Mouse (Mus musculus): Measurements from ENCODE around the gene Ppp1r14a.

Gene Ppp1r14a

DNA sequence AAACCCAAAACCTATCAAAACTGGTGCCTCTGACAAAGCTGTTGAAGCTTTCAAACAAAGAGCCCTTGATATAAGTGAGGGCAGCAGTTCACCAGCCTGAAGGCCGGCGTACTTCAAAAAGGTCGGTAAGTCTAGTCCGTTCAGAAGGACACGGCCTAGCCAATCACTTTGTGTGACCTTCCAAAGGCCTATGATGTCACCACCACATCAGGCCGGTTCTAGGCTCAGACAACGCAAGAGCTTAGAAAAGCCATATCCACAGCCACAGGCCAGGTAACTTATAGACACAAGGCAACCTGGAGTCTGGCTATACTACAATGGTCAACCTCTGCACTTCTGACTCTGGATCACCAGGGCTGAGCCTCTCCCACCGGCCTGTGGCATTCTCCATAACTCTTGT, 9.2 kb upstream of the Ppp1r14a start:
- DNase-seq (ENCODE audit: low read depth, low spot score): no peak

DNA sequence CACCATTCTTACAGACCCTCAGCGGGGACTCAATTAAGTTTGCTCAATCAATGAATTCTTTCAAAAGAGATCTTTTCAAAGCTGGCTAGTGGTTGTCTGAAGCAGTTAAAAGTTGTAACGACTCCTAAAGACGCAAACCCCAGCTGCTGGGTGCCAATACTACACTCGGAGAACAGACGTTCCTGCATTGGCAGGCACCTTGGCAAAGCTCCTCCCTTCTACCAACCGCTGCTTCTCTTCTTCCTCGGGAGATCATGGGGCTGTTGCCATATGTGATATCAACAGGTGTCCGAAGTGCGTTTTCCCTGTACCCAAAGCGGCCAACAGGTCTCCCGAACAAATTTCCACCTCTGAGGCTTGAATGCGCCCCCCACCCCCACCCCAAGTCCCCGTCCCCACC, 8.3 kb upstream of the Ppp1r14a start:
- no peak for DNase-seq (ENCODE audit: low read depth, low spot score)

DNA sequence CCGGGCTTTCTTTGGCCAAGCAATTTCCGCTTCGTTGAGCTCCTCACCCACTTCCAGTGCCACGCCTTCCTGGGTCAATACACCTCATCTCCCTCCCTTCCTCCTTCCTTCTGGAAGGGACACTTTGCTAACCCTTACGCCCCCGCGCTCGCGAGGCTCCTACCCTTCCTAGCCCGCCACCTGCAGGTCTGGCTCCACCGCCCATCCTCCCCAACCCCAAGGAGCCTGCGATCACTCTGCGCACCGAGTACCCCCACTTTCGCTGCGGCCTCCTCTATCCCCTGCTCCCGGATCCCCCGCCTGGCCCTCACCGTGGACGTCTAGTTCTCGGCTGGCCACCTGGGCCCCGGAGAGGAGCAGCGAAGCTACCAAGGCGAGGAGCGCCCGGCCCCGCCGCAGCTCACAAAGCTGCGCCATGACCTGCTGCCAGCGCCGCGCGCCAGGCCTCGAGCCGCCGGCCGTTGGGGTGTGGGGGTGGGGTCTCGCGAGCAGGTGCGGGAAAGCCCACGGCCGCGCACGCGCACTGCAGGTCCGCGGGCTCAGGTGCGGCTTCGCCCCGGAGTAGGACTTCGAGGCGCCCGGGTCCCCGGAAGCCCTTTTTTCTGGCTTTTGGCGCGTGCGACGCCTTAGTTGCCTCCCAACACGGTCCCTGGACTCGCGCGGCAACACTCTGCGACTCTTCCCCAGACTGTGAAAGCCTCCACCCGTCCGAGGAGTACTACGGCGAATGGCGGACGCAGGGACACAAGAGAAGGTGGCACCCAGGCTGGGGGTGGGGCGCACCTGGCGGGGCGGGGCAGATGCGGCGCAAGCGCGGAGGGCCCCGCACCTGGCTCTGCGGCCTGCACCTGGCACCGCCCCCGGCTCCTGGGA, 7.7 kb upstream of the Ppp1r14a start, which contains the start of gene Spint2:
Spint2 (minus strand) TSS at position 712 of the 873 bp plus-strand sequence.
- peak; percentile 75 for DNase-seq (ENCODE audit: low read depth, low spot score)

DNA sequence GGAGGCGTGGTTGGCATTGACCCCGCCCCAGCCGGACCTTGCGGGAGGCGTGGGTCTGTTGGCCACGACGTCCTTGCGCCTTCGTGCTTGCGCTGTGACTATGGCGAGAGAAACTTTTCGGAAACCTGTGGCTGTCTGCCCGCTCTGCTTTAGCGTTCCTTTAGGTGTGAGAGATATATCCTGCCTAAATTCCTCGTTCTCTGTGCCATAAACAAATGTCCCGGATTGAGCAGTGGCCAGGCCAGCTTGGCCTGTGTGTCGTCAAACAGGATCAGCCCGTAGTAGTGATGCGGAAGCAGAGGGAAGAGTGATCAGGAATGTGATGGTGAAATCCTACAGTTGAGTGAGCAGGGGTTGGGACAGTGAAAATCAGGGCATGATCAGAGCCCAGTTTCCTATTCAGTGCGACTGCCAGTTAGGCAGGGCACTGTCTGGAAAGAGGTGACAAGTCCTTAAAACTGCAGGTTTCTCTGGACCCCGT, 7.0 kb upstream of the Ppp1r14a start:
- no peak for DNase-seq (ENCODE audit: low read depth, low spot score)

DNA sequence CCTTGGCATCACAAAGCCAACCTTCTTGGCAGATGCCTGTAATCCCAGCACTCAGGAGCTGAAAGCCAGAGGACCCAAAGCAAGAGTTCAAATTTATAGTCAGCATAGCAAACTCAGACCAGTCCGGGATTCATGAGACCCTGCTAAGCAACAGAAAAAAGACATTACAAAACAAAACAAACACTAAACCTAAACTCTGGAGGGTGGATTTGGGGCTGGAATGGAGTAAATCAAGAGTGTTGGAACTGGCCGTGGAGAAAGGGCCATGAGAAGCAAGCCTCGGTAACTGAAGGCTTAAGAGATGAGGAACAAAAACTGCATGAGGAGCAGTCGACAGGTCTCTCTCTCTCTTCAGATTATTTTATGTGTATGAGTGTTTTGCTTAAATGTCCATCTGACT, 5.2 kb upstream of the Ppp1r14a start:
- no peak for DNase-seq (ENCODE audit: low read depth, low spot score)

DNA sequence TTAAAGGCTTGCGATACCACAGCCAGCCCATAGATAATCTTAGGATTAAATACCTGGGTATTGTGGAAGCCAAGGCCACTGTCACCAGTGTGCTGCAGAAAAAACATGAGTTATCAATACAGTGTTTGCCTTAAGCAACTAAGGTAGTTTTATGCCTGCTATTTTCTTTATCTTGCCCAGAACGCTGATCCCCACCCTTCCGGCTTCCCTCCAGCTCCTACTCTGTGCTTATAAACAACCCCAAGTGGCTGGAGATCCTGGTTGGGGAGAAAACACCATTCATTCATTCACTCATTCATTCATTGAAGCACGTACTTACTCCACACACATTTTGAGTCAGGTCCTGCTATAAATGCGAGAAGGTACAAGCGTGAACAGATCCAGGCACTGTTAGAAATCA, 4.6 kb upstream of the Ppp1r14a start:
- no peak for DNase-seq (ENCODE audit: low read depth, low spot score)

DNA sequence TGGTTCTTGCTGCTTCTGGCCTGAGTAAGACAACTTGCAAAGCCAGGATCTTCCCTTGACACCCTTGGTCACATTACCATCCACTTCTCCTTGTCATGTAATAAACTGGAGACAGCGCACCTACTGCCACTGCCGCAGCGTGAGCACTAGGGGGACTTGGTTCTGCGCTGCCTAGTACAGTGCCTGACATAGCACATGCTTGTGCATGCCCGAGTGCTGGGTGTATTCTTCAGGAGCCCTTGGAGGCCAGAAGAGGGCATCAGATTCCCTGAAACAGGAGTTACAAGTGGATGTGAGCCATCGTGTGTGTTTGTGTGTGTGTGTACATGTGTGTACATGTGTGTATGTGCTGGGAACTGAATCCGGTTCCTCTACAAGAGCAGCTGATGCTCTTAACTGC, 1.6 kb upstream of the Ppp1r14a start:
- no peak for DNase-seq (ENCODE audit: low read depth, low spot score)

DNA sequence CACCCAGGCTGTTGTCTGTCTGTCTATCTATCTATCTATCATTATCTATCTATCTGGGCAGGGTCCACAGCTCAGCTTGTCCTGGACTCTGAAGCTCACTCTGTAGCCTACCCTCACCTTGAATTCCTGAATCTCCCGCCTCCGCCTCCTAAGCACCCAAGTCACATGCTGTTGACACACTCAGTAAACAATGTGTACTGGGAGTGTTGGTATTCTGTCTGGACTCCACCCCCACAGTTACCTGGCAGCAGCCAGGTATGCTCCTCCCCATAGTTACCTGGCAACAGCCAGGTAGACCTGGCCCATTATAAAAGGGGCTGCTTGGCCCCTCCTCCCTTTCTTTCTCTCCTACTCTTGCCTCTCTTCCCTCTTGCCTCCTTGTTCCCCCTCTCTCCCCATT, 1.0 kb upstream of the Ppp1r14a start:
- no peak for DNase-seq (ENCODE audit: low read depth, low spot score)

DNA sequence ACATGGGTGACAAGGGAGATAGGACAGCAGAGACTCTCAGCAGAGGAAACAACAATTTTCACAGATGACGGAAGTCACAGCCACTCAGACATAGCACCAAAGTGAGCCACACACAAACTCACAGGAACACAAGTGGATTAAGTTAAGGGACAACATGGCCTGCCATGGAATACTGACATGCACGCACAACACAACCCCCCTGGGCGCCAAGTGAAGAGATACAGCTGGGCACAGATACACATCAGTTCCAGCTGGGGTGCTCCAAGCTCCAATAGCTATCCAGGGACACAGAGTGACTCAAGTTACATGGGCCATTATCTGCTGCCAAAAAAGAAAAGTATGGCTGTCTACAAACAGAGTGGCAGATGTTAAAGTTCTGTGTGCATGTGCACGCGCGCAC, 748 bp downstream of the Ppp1r14a start:
- DNase-seq (ENCODE audit: low read depth, low spot score): no peak

DNA sequence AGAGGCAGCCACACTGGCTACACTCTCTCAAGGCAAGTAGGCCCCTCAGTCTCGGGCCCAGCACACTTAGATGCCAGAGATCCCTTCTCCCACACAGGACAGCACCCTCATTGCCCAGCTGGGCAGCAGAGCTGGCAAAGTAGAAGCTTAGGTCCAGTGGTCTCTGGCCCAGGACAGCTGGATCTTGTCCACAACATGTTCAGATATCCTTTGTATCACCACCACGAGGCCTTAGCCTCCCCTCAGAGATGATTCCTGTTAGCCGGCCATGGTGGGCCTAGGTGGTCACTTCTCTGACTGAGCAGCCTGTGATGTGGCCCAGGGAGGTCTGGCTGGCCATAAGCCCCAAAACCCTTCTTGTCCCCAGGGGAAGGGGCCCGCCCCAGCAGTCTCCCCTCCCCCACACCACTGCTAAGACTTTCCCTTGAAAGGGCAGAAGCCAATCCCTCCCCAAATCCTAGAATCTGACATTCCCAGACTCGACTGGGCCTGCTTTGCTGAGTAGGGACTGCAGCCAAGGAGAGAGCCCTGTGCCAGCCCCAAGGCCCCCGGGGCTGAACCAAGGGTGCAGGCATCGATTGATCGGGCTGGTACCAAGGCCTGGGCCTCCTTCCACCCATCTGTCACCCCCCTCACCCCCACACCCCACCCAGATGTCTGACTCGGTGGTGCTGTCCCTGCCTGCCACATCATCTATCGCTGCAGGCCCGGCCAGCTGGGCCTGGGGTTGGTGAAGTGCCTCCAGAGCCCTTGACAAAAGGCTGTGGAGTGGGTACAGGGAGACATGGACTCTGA, 1.8 kb downstream of the Ppp1r14a start:
- DNase-seq (ENCODE audit: low read depth, low spot score): no peak

DNA sequence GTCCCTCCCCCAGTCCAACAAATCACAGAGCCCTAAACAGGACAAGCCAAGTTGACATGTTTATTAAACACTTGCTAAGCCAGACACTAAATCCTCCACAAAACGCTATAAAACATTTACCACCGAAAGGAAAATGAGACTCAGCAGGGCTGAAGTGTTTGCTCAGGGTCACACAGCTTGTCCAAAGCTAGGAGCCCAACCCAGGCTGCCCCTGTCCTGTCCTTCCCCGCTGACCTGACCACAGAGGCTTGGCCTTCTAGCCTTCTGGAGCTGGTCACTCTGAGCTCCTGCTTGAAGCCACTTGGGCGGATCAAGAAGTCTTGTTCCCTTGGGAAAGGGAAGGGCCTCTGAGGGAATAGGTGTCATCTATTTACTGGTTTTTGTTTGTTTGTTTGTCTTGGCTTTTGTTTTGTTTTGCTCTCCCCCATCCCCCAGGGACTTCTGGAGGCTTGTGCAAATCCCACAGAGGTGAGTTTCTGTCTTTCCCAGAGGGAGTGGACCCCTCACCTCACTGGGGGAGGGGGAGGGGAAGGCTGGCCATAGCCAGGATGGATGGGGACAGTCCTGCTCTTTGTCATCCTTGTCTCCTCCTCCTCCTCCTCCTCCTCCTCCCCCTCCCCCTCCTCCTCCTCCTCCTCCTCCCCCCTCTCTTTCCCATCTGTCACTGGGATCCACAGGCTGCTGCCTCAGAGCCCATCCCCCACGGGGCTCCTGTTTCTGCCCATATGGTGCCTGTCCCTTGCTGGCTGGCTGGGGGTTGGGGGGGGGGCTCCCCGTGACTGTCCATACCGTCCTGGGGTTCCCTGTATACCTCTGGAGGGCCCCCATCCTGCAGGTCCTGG, 2.7 kb downstream of the Ppp1r14a start:
- no peak for DNase-seq (ENCODE audit: low read depth, low spot score)

DNA sequence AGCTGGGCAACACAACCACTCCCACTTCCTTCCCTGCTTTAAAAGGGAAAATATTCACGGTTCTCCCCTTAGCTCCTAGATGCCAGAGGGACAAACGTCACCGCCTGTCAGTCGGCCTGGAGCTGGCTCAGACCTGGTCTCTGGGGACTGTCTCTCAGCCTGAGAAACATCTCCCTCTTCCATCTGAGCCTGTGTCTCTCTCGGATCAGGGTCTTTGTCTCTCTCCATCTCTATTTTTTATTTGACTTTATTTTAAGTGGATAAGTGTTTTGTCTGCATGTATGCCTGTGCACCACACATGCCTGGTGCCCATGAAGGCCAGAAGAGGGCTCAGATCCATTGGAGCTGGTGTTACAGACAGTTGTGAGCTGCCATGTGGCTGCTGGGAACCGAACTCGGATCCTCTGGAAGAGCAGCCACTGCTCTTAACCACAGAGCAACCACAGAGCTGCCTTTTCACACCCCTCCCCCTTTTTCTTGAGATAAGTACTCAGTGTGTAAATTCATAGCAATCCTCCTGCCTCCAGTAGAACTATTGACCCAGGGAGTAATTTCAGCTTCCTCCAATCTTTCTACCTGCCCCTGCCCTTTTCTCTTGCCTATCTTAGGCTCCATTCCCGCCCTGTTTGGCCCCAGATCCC, 3.5 kb downstream of the Ppp1r14a start:
- DNase-seq (ENCODE audit: low read depth, low spot score): no peak

DNA sequence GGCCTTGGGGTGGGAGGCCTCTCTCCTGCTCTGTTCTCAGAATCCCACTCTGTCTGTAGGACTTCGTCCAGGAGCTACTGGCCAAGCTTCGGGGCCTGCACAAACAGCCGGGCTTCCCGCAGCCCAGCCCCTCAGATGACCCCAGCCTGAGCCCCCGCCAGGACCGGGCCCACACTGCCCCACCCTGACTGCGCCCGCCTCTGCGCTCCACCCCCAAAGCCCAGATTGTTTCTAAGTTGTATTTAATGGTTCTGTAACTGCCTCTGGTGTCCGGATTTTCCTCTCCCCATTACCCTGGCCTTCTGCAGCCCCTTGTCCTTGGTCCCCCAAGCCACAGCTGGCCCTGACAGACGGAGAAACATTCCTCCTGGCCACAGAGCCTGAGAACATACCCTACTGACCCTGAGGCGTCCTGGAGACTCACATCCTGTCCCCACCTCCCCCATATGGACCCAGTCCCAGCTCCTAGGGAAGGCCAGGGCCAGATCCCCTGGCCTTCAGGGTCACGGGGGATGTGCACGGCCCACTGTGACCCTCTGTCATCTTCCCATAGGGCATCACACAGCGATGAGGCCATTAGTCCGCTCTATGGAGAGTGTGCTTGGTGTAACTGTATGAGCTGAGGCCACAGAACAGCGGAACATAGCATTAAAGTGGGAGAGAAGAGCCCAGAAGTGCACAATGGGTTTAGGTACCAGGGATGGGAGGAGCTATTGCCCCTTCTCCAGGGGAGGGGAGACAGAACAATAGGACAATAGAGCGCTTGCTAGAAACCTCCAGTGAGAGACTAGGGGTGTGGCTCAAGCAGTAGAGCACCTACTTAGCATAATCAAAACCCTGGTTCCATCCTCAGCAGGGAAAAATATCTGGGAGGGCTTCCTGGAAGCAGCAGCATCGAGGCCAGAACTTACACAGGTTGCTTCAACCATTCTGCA, 4.3 kb downstream of the Ppp1r14a start:
- DNase-seq (ENCODE audit: low read depth, low spot score): no peak

DNA sequence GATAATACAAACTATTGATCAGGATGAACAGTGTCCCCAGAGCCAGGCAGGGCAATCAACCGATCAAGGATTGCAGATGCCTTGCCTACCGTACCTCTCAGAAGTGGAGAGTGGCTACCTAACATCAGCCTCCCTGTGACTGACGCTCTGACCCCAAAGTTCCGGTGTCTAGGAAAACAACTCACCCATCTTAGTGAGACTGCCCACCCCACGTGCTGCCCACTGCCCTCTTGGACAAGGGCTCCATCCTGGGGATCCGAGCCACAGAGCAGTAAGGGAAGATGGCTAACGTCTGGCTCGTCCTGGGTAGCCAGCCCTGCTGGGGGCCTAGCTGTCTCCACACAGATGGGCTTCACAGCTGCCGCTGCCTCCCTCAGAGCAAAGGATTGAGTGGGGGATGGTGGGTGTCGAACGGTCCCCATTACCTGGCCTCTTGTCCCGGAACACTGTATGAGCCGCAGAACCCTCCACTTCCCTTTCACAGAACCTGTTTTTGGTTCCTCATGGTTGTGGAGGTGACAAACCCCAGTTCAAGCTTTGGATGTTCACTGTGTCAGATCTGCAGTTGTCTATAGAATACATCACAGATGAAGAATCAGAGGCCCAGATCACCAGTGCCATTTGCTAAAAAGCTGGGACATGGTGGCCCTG, 5.1 kb downstream of the Ppp1r14a start:
- DNase-seq (ENCODE audit: low read depth, low spot score): no peak

DNA sequence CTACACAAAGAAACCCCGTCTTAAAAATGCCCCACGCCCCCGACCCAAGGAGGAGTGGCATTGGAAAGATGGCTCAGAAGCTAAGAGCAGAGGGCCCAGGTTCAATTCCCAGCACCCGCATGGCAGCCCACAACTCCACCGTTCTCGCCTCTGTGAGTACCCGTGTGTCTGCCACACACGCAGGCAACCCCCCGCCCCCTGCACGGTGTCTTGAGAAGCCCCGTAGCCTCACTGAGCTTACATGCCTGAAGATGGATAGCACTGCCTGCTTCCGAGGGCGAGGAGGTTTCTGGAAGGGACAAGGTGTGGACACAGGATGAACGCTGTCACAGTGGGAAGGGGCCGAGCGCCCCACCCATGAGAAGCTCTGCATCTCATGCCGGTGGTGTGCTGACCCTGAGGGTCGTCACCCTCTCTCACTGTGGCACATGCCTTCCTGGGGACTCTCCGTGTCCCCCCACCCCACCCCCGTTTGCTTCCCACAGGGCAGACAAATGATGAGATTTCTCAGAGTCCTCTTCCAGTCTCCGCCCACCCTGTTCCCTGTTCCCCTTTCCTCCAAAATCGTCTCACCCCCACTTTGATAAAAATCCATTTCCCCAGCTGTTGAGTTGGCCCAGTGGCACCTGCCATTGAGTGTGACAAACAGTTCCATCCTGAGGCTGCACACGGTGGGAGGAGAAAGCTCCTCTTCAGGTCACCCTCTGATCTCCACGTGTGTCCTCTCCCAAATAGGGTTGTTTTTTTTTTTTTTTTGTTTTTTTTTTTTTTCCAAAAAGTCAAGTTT, 6.9 kb downstream of the Ppp1r14a start:
- DNase-seq (ENCODE audit: low read depth, low spot score): no peak

DNA sequence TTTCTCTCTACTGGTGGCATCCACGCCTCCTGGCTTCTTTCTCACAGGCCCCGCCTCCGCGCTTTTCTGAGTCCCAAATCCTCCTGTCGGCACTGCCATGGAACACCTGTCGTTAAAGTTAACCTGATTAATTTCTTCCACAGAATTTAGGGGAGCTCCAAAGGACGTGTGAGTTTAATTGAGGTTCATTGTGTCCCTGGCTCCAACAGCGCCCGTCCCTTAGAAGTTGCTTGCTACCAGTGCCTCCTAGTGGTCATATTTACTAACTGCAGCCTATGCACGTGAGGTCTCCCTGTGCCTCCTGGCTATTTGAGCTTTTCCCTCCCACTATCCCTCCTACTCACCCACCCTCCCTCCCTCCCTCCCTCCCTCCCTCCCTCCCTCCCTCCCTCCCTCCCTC, 7.9 kb downstream of the Ppp1r14a start:
- no peak for DNase-seq (ENCODE audit: low read depth, low spot score)

DNA sequence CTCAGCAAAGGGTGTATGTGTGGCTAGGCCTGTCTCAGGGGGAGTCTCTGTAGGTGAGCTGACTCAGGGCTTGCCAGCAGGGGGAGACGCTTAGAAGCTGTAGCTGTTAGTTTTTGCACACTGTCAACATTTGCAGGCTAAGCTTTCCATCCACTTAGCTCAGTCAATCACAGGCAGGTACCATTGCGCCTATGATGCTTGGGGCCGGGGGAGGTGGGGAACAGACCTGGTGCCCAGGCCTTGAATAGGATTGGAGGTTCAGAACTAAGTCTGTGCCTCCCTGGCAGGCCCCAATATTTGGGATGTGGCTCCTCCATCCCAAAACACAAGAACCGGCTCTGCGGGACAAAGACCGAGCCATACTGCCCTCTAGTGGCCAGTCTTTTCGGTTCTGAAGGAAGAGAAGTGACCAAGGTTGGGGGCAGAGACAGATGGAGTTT, 12.0 kb downstream of the Ppp1r14a start:
- DNase-seq (ENCODE audit: low read depth, low spot score): no peak

DNA sequence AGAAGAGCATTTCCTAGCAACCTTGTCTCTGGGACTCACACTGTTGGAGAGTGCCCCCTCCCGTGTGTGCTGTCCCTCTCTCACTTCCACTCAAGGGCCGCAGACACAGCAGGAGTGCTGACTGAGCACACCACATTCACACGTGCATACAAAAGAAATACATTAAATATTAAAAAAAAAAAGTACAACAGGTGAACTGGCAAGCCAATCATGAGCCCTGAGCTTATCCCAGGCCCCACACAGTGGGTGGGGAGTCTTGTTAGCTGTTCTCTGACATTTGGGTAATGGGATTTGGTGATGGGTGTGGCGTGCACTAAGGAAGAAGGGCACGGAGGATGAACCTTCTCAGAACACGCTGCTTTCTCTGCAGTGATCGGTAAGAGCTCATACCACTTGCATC, 13.5 kb downstream of the Ppp1r14a start:
- no peak for DNase-seq (ENCODE audit: low read depth, low spot score)

All from WW6 (cell line).